Mouse (Mus musculus) left cerebral cortex, adult 9 months (tissue): ENCODE measurements around the gene Exph5.
A peak's percentile ranks its signal among the peaks of the same experiment; 100 is the strongest.

Experiments
- DNase-seq, 2 experiments: peaks; one replicate each; pipeline ENCODE4 v3.0.0; 2022; ENCODE audit warnings: low spot score in 2 of 2

The Exph5 gene

DNA sequence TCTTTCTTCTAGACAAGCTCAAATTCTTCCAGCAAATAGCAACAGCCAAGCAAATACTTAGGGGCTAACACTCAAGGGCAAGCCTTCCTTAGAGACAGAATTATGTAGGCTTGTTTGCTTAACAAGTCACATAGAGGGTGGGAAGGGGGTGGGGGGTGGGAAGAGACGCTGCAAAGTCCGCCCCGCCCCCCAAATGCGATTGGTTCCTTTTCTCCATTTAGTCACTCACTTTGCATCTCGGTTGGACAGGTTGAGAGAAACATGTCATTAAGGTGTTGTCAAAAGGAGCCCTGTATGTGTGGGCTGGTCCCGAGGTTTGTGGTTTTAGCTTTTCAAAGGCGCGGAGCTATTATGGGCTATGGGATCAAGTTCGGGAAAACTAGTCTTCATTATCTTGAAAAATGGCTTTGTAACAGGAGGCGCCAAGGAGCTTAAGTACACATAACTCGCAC, at the start of gene Exph5:
TSS of gene Exph5 (plus strand) at position 402 of the 452 bp plus-strand sequence.
- DNase-seq, result peak in 1 of 2 experiments; percentile 57

DNA sequence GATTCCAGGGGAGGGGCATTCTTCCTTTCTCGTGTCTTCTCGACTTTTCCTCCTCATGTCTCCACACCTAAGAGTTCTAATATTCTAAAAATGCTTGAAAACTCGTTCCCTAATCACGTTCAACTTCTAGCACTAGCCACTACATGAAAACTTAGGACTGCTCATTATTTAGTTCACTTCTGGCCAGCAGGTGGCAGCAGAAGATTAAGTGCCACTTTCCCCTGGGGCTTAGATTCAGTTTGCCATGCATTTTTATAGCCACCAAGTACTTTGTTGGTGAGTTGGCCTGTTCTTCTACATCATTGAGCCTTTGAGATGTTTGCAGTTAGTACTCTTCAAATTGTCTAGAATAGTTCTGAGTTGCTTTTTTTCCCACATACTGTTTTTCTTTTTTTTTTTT, 47.1 kb upstream of the Exph5 start:
- DNase-seq, result peak in 1 of 2 experiments; percentile 84

DNA sequence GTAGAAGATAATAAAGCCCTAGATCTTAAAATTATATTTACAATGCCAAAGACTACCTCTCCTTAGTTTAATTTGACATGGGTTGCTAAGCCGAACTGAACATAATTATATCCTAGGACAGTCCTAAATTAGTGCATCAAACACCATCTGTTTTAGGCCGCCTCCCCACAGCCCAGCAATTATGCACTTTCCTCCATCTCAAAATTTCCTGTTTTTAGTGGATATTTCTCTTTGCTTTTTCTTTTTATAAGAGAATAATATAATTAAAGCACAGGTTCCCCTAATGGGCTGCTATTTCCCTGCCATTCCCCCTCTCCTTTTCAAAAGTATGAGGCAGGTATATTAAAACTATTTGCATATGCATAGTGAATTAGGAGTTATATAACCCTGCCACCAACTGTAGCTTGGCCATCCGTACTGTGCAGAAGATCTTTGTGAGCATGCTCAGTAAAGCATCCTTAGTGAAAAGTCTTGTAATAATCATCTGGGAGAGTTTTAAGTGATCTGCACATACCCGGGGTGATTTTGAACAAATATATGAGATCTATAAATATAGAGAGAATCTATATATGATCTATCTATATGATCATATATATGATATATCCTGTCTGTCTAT, 44.7 kb upstream of the Exph5 start:
- DNase-seq, result peak in 1 of 2 experiments; percentile 56

DNA sequence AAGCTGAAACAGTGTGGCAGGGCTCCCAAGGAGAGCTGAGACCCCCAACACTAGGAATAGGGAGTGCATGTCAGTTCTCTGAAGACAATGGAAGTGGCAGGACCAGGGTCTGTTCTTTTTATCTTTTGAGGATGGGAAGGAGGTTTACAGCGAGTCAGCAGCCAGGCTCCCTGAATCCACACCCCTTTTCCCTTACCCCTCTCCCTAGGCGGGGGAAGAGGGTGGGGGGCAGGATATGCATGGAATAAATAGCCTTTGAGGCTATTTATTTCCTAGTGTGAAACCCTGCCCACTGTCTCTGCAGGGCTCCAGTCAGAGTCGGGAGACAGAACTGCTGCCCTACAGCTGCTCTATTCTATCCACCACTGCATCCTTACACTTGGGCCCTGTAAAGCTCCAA, 43.7 kb upstream of the Exph5 start:
- DNase-seq, result peak in 1 of 2 experiments; percentile 19

DNA sequence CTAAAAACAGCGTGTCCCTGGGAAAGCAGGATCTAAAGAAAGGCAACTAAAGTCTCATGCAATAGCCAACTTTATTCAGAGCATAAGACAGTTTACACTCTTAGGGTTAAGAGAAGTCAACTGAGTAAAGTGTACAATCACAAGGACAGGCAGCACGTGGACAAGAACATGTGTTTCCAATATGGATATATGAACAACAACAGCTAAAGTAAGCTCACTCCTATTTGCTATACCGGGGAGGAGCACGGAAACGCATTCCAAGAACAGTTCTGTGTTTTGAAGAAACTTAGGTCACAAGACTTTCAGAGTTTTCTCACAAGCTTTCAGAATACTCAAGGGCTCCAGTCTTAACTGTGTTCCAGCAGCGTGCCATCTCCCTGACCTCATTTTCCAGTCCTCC, 43.3 kb upstream of the Exph5 start:
- no peak for DNase-seq

DNA sequence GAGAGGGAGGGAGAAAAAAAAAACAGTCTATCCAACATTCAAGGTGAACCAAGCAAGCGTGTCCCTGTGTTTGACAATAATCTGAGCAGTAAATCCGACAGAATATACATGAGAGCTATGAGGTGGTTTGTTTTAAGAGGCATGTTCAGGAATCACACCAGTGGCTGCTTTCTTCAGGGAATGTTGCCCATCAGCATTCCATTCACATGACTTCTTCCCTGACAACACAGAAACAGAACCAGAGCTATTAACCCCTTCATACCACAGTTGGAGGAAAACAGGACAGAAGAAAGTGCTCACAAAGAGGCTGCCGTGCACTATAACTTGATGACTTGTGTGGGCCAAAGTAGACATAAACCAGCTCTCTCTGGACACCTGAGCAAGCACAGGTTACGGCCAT, 37.1 kb upstream of the Exph5 start:
- DNase-seq, result no peak

DNA sequence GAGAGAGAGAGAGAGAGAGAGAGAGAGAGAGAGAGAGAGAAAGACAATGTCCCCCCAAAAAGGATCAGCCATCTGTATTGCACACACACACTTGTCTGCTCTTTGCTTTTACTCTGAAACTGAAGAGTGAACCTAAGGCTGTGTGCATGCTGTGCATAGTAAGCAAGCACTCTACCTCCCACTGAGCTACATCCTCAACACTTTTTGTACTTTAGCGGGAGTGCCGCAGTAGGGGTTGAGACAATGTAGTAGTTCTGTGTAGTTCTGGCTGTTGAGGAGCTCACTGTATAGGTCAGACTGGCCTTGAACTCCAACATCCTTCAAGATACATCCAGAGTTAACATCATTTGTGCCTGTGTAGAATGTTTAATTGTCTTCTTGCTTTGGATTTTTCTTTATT, 35.9 kb upstream of the Exph5 start:
- no peak for DNase-seq

DNA sequence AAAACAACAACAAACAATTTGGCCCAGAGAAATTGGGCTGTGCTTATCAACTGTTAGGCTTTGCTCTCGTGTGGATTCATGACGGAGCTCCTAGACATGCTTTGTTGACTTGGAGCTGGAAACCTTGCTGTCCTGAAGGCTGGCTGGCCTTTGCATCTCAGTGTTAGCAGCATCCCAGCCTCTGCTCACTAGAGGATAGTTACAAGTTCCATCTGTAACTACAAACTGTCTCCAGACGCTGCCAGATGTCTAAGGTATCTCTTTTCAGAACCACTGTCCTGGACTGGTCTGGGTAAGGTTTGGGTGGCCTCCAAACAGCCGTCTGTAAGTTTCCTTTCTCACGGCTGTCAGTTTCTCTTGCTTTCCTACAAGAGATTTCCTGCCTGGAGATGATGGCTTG, 33.4 kb upstream of the Exph5 start:
- DNase-seq, result no peak

DNA sequence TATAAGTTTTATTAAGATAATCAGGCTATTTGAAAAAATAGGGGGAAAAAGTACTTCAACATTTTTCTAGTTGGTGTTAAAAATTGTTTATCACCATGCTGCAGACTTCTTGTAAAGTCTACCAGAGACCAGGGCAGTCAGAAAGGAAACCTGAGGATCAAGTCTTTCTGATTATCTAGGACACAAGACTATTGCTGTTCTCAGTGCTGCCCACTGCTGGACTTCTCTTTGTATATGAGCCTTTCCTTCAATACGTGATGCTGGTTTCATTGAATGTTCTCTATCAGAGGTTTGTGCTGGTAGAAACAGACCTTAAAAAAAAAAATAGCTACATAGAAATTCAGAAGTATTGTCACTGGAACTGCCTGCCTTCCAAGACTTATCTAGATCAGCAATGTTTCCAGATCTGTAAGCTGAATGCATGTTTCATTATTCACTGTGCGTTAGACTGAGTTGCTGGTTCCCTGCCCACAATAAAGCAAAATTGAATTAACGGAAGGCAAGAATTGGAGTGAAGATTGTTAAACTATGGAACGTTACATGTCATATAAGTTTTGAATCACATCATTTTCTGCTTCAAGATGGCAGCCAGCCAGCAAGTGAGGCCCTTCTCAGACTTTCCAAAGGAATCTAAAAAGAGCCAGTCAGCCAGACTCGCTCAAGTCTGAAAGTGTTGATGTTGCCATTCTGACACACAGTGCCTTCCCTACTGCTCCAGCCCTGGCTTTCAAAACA, 32.6 kb upstream of the Exph5 start:
- no peak for DNase-seq

DNA sequence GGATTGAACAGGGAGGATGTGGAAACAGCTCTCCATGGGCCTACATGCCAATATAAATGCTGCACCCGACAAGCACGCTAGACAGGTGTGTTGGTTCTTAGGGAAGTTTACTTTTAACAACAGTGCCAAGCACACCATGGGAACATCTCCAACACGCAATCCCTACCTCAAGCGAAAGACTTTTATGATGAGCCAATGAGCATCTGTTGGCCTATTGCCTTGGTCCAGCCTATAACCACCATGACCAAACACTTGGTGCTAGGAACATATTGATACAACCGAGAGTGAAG, 32.1 kb upstream of the Exph5 start:
- no peak for DNase-seq

DNA sequence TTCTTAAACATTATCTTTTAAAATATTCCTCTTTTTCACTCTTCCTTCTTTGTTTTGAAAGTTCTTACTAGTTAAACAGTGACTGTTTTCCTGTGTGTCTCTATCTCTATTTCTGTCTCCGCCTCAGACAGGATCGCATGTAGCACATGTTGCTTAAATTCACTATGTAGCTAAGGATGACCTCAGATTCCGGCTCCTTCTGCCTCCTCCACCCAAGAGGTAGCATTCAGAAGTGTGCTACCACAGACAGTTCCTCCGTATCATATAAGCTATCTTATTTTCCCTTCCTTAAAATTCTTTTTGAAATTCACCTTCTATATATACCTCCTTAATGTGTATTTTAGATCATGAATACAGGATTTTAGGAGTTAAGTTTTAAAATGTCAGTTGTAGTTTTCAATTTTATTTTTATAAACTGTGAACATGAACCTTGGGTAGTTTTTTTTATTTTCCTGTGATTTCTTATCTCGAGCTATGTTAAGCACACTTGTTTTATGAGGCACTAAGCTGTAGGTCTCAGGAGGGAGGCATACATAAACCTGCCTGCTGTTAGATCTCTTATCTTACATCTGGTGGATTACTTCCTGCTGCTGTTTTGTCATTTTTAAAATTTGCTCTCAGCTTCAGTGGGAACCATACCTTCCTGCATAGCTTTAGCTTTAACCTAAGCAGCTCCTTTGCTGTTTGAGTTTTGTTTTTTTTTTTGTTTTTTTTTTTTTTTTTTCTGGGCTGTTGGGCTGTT, 30.0 kb upstream of the Exph5 start:
- no peak for DNase-seq

DNA sequence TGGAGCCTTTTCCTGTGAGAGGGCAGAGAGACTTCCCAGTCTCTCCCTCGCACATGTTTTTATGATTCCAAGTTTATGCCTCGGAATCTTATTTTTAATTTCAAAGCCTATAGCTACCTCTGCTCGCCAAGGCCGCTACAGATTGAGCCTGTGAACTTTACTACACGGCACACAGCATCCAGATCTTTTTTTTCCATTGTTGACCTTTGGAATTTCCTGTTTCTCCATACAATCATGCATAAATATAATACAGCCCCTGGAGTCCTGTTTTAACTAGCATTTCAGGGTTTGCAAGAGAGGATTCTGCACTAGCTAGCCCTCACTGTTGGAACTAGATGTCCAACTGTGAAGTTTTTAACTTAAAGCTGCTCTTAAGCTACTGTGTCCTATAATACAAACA, 29.3 kb upstream of the Exph5 start:
- DNase-seq, result no peak

DNA sequence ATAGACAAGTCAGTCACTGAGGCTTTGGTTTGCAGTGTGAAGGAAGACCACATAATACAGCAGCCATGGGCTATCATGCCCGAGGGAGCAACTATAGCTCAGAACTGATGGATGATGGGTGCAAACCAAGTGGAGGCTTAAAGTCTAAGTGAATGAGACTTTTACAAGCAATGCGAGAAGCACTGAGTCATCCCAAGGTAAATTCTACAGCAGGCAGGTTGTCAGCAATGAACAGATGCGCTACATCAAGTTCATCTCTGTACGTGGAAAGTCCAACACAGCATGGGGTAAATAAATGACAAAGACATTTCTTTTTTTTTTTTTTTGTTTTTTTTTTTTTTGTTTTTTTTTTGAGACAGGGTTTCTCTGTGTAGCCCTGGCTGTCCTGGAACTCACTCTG, 28.8 kb upstream of the Exph5 start:
- DNase-seq, result no peak

DNA sequence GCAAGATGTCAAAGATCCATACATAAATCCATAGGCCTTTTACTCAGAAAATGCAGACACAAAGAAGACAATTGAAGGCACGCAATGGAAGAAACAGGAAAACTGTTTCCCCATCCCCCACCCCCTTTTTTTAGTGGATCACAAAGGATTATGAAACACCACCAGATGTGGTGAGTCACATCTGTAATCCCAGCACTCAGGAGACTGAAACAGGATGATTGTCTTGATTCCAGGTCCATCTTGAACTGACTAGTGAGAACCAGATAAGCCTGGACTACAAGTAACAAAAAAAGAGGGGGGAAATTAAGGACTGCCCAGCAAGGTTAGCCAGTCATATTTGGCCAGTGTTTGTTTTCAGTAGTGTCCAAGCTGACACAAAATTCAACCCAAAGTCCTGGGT, 25.1 kb upstream of the Exph5 start:
- no peak for DNase-seq

DNA sequence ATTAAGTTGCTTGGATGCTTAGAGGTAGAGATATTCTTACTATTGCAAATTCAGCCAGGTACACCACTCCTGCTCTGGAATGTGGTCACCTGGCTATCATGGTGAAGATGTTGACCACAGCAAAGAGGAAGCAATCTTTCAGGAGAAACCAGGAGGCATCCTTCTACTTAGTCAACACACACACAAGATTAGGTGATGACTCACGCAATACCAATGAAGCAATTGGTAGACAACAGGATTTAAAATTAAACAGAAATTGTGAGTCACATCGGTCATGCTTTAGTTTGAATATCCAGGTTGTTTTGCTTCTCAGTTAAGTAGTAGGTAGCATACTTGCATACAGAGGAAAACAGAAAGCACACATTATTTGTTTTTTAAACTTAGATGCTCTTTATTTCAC, 22.5 kb upstream of the Exph5 start:
- DNase-seq, result no peak

DNA sequence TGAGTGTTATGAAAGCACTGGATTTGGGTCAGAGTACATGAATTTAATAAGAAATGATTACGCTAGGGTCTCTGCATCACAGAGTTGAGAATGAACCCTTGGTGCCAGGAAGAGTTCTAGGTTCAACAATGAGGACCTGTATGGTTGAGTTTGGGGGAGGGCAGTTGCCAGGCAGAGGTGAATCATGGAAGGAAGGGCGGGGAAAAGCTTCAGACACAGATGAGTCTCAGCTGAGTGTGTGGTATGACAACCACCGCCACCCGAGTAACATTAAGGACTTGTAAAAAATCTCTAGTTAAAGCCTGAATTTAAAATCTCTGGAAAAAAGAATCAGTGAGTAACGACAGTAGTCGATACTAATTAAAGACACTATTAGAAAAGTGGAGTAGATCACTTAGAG, 14.7 kb upstream of the Exph5 start:
- DNase-seq, result no peak

DNA sequence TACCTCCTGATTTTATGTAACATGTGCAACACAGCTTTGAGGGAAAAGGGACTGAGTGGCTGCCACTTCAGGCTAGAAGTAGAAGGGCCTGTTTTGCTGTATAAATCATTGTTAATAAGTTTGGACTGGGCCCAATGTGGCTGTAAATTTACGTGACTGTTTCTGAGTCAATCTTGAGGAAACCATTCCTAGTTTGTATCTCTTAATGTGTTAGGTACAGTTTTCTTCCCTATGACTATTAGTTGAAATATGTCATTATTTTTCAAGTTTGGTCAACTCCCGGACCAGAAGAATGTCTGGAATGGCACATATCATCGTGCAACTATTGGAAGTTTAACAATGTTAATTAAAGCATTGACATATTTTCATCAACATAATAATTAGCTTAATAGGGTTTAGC, 11.5 kb upstream of the Exph5 start:
- no peak for DNase-seq

DNA sequence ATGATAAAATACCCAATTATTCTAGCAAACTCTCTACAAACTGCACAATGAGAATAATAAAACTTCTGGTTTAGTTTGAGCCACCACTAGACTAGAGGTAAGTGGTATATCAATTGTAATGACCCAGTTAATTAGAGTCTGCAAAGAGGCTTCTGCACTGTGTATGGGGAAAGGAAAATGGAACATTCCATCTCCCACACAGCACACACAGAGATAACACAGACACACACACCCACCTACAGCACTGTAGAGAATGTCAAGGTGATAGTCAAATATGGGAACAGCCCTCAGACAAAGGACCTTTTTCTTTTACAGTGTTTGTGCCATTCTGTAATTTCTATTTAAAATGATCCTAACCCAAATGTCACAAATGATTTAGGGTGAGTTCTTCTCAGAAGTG, 8.6 kb upstream of the Exph5 start:
- DNase-seq, result peak in 1 of 2 experiments; percentile 15

DNA sequence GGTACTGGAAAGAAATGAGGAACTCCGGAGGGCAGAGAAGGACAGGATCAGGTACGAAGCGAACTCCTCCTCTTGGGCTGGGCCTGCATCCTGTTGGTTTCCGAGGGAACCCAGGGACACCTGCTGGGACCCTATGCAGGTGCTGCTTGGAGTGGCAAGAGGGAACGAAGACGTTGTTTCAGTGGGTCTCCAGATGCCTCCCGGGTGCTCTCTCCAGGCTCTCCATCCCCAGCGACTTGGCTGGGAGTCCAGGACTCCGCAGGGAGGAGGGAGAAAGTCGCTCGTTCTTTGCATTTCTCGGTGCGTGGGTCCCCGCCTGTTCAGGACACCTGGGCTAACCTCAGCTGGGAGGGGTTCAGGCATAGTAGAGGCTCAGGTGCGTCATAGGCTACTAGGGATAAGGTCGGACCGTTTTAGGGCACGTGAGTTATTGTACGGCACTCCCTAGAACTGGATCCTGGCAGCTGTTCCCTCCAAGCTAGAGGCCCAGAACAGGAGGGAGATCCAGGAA, 386 bp downstream of the Exph5 start:
- peak in 1 of 2 experiments; percentile 20 for DNase-seq

DNA sequence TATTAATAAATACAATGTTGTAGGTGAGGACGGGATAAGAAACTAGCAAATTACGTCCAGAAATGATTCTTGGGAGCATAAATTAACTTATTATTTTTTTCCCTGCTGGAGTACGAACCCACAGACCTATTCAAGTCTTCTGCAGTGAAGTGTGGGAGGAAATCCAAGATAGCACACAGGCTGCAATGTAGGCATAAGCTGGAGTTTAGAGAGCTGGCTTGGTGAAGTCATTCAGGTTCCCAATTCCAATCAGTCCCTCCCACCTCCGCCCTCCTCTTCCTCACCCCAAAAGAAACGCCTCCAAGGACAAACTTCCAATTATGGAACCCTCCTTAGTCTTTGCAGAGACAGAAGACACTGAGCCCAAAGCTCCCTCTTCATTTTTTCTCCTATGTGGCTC, 945 bp downstream of the Exph5 start:
- peak in 1 of 2 experiments; percentile 37 for DNase-seq

DNA sequence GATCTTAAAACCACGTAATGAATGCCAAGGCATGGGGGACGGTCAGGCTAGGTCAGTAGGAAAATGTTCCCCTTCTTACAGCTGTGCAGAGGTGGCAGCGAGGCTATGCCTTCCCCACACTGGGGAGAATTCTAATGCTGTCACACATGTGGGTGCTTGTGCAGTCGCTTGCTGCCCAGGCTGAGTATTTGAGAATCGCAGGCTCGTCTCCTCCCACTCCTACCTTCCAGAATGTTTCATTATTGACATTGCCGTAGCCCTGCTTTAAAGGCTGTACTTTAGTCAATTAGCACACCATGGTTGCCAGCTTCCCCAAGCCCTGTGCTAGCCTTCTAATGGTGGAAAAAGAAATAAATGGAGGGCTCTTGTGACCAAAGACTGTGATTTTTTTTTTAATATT, 6.4 kb downstream of the Exph5 start:
- DNase-seq, result no peak

DNA sequence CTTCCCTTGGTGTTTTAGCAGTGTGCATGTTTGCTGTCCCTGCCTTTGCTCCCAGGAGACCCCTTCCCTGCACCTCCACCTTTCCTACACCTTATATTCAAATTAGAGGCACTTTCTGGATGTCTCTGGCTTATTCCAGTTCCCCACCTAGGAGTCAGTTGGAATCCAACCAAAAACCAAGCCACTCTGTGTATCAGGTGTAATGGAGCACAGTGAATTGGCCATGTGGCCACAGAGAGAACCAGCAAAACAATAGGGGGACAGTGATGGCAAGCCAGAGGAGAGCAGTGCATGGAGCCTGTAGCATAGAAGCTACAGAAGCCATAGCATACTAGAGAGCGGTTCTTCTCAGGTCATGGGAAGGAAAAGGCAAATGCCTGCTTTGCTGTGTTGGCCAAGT, 11.5 kb downstream of the Exph5 start:
- DNase-seq, result no peak
